Mouse (Mus musculus) heart, adult 2 months (tissue): ENCODE results near the gene Myd88. TPM values are rescaled to one million over a fixed set of nuclear protein-coding genes. Genes with fewer than 3 reads are reported as not detected.

Experiments
- DNase-seq, 2 experiments: peaks; one replicate each; pipeline ENCODE4 v3.0.0; 2021
- H3K27ac ChIP-seq: fragments of 200-600 bp; 2 replicates; pipeline ENCODE4 v1.8.1; 2022
- H3K27me3 ChIP-seq: fragments of 200-500 bp; 2 replicates; pipeline ENCODE4 v1.6.1; 2012; ENCODE audit warnings: mild to moderate bottlenecking, low read length, inconsistent platforms, mixed read lengths; ENCODE audit not compliant: control insufficient read depth, insufficient read depth
- H3K36me3 ChIP-seq: fragments of 200-500 bp; 2 replicates; pipeline ENCODE4 v1.6.1; 2012; ENCODE audit warnings: low read length, inconsistent platforms; ENCODE audit not compliant: control insufficient read depth, insufficient read depth
- H3K4me1 ChIP-seq: fragments of 200-500 bp; 2 replicates; pipeline ENCODE4 v1.6.1; 2011; ENCODE audit warnings: low read length; ENCODE audit not compliant: control insufficient read depth, insufficient read depth
- H3K4me3 ChIP-seq: fragments of 200-600 bp; 2 replicates; pipeline ENCODE4 v1.8.1; 2022
- H3K79me2 ChIP-seq: fragments of 200-500 bp; replicated peaks from 2 replicates; pipeline ENCODE4 v1.6.1; 2012; ENCODE audit warnings: mild to moderate bottlenecking, inconsistent platforms, low read length, moderate library complexity, mixed read lengths; ENCODE audit not compliant: control insufficient read depth, insufficient read depth
- H3K9ac ChIP-seq: fragments of 200-500 bp; 2 replicates; pipeline ENCODE4 v1.6.1; 2012; ENCODE audit warnings: low read depth, mild to moderate bottlenecking, control low read depth, inconsistent platforms, low read length, mixed read lengths
- CTCF ChIP-seq: fragments of 200-600 bp; IDR thresholded peaks from 2 replicates; pipeline ENCODE4 v1.8.1; 2022; ENCODE audit warnings: antibody characterized with exemption, mild to moderate bottlenecking, moderate library complexity
- EP300 ChIP-seq: fragments of 200-500 bp; IDR thresholded peaks from 2 replicates; pipeline ENCODE4 v1.6.1; 2011; ENCODE audit warnings: low read depth, low read length, control low read depth; ENCODE audit not compliant: insufficient read depth
- POLR2A ChIP-seq: fragments of 200-500 bp; IDR thresholded peaks from 2 replicates; pipeline ENCODE4 v1.6.1; 2011; ENCODE audit warnings: mild to moderate bottlenecking, low read depth, low read length, control low read depth; ENCODE audit not compliant: insufficient read depth
- WGBS: fragments of 180-500 bp; shearing (Covaris S2); methylation state at CpG from one replicate; pipeline ENCODE4 v1.1.7; 2018; 5-methylcytosine and 5-hydroxymethylcytosine counted together
- intact Hi-C: fragments of 180-260 bp; cut with DNase I; formaldehyde crosslinking; loops from one replicate; pipeline ENCODE4 v1.15.1; 2025
- long read RNA-seq: library from polyadenylated mRNA; stranded (forward); transcript quantifications from one replicate; pipeline ENCODE4 v2.0.0, GENCODE M21; 2021
- polyA plus RNA-seq: library from polyadenylated mRNA; depleted of rRNA; stranded (reverse); fragments of >200 nt; gene quantifications from 2 replicates; pipeline ENCODE4 v1.2.3, GENCODE M21; 2012; rRNA removed
- total RNA-seq, 2 experiments: library from RNA; stranded (reverse); gene quantifications; 2 replicates each; pipeline ENCODE4 v1.2.3; 2021

Myd88 gene
- total RNA-seq (10 to 100 TPM; 12.1 to 14.8 TPM), polyA plus RNA-seq (12.2 and 14.6 TPM in 2 replicates)
- long read RNA-seq, transcript Myd88-201 (6 exons, 1,960 nt) = major isoform, 9 of 12 reads
- long read RNA-seq, partial matches to known transcripts = 0 of 12 reads
- long read RNA-seq, other reads (novel, unspliced or antisense) = 3 of 12 reads

GRCm38 (mm10) chr9:119340909-119341816 is at the start of gene Myd88:
Gene Myd88, minus strand, starts transcription at chr9:119341411.
- 1% methylated on average over 68 of the region's 68 CpGs for WGBS

GRCm38 (mm10) chr9:119390214-119390613 is 49.0 kb upstream of the Myd88 start:
- TF ChIP-seq EP300 (no peak), POLR2A (no peak), CTCF (no peak)
- intact Hi-C loops = no loop called here
- no peaks in the 10 kb centered on the region for H3K4me1 ChIP-seq
- no peak overlapping the region for H3K4me3 ChIP-seq
- H3K79me2 ChIP-seq = no peaks in the 10 kb centered on the region
- no peak overlapping the region for H3K9ac ChIP-seq
- no peaks in the 10 kb centered on the region for H3K27me3 ChIP-seq
- 97% methylated on average over 2 of the region's 2 CpGs for WGBS
- DNase-seq = no peak
- no peak overlapping the region for H3K27ac ChIP-seq
- no peaks in the 10 kb centered on the region for H3K36me3 ChIP-seq

More at GRCm38 (mm10) chr9:119340909-119341816, at the start of gene Myd88:
- Histone ChIP-seq H3K4me3 (peak within 1 kb of the TSS; percentile 89), H3K27ac (peak within 1 kb of the TSS; percentile 95), H3K9ac (peak within 1 kb of the TSS; percentile 93), H3K27me3 (no peaks in the 10 kb centered on the region), H3K36me3 (no peaks in the 10 kb centered on the region), H3K79me2 (no peaks in the 10 kb centered on the region), H3K4me1 (peaks cover 6% of the 10 kb centered on the region)
- TF ChIP-seq POLR2A (peak; percentile 90), EP300 (peak; percentile 70), CTCF (no peak)
- intact Hi-C loops = loop anchor here (2.0 to 10.0 kb wide), 3 partner anchors 18 to 236 kb away; partner anchors contain the start of genes Acvr2b, Dlec1 and Oxsr1
- DNase-seq = peak; percentile 92 to 98

GRCm38 (mm10) chr9:119388956-119389355 is 47.7 kb upstream of the Myd88 start:
- Histone ChIP-seq H3K4me3 (no peak overlapping the region), H3K27ac (no peak overlapping the region), H3K36me3 (no peaks in the 10 kb centered on the region), H3K27me3 (no peaks in the 10 kb centered on the region), H3K4me1 (no peaks in the 10 kb centered on the region), H3K9ac (no peak overlapping the region), H3K79me2 (no peaks in the 10 kb centered on the region)
- TF ChIP-seq POLR2A = no peak
- TF ChIP-seq EP300 = no peak
- no peak for TF ChIP-seq CTCF
- 40% methylated on average over 5 of the region's 5 CpGs for WGBS
- intact Hi-C loops = no loop called here
- DNase-seq = no peak

- intact Hi-C loops = no loop called here
Measured at GRCm38 (mm10) chr9:119382603-119383002, 41.4 kb upstream of the Myd88 start.

GRCm38 (mm10) chr9:119378231-119378630 is 37.0 kb upstream of the Myd88 start:
- TF ChIP-seq CTCF = no peak
- TF ChIP-seq EP300 = no peak
- no peak for TF ChIP-seq POLR2A
- H3K27me3 ChIP-seq = no peaks in the 10 kb centered on the region
- no peaks in the 10 kb centered on the region for H3K79me2 ChIP-seq
- 81% methylated on average over 4 of the region's 4 CpGs for WGBS
- H3K9ac ChIP-seq = no peak overlapping the region
- no peaks in the 10 kb centered on the region for H3K36me3 ChIP-seq
- no peak overlapping the region for H3K4me3 ChIP-seq
- H3K4me1 ChIP-seq = no peaks in the 10 kb centered on the region
- DNase-seq = no peak
- intact Hi-C loops = no loop called here
- H3K27ac ChIP-seq = no peak overlapping the region

More at GRCm38 (mm10) chr9:119382603-119383002, 41.4 kb upstream of the Myd88 start:
- Histone ChIP-seq H3K27ac (no peak overlapping the region), H3K36me3 (no peaks in the 10 kb centered on the region), H3K4me3 (no peak overlapping the region), H3K9ac (no peak overlapping the region), H3K4me1 (no peaks in the 10 kb centered on the region), H3K27me3 (no peaks in the 10 kb centered on the region), H3K79me2 (no peaks in the 10 kb centered on the region)
- no peak for DNase-seq
- no peak for TF ChIP-seq EP300
- no peak for TF ChIP-seq POLR2A
- no peak for TF ChIP-seq CTCF
- WGBS = 52% methylated on average over 6 of the region's 6 CpGs

- Histone ChIP-seq H3K4me1 (no peaks in the 10 kb centered on the region), H3K27me3 (no peaks in the 10 kb centered on the region), H3K27ac (no peak overlapping the region), H3K9ac (no peak overlapping the region), H3K4me3 (no peak overlapping the region), H3K79me2 (no peaks in the 10 kb centered on the region), H3K36me3 (no peaks in the 10 kb centered on the region)
- 67% methylated on average over 6 of the region's 6 CpGs for WGBS
- DNase-seq = no peak
- intact Hi-C loops = no loop called here
- TF ChIP-seq CTCF = no peak
- TF ChIP-seq EP300 = no peak
- no peak for TF ChIP-seq POLR2A
Measured at GRCm38 (mm10) chr9:119375556-119375955, 34.3 kb upstream of the Myd88 start.
